Mouse (Mus musculus): ENCODE results near the gene Wdr11.

Wdr11 gene

DNA sequence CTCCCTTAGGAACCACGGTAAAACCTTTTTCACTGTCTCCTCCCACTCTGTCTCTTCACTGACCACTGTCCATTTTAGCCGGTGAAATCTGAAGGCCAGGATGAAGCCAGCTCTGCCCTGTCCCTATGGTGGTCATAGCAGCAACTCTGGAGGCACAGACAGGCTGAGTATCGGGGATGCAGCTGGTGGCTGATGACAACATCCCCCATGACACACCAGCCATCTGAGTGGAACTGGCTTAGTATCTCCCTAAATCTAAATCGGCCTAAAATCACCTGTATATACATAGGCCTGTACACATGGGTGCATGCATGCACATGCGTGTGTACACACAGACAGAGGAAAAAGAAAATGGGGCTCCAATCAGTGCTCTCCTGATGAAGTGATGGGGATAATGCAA, 93.7 kb downstream of the Wdr11 start:
- DNase-seq (ENCODE audit: low spot score), result no peak

All from urinary bladder, postnatal 25 days (tissue).